Mouse (Mus musculus): ENCODE measurements at regions not wholly inside any gene's neighbourhood (a gene's known extent, or its start where the extent isn't known, plus 50 kb on each side); places are given as distances from the start of the nearest gene placed in this dataset.

DNA sequence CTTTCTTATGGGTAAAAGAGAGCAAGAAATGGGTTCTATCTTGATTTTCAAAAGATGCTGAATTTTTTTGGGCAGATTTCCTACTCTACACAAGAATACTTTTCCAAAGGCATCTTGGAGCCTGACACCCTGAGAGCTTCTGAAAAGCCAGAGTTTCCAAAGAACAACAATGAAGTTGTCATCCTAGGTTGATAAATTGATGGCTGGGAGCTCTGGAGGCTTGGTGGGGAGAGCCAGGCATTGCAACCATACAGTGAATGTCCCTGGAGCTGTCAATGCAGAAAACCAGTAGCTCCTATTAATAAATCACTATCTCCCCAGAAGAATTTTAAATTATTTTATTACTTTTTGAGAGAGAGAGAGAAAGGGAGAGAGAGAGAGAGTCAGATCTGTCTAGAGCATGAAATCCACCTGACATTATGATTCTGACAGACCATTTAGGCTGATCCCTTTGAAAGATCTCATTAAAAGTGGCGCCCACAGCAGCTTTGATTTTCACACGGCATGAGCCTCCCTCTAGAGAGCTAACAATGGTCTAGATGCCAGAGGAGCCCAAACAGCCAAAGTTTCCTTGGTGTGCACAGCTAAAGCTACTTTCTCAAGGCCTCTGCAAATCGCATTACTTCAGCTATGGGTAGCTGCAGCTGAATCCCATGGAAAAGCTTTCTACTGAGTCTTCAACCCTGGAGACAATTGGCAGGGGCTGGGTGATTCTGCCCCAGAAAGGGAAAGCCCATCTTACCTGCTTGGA lies 395.4 kb downstream of the Mllt3 start:
- Histone ChIP-seq H3K4me3 (no peak overlapping the region), H3K9me3 (no peaks in the 10 kb centered on the region), H3K27me3 (replicated peaks; ENCODE audit: low read depth, poor library complexity, severe bottlenecking) (peaks cover 4% of the 10 kb centered on the region; the same call in 1 of the 2 replicates), H3K36me3 (replicated peaks) (no peaks in the 10 kb centered on the region), H3K4me1 (peaks cover 8% of the 10 kb centered on the region), H3K27ac (replicated peaks) (peak overlapping the region; percentile 15; the same call in 1 of the 2 replicates)
- WGBS, result 50% methylated on average over 3 of the region's 3 CpGs
- no peak for DNase-seq (ENCODE audit: low spot score)

DNA sequence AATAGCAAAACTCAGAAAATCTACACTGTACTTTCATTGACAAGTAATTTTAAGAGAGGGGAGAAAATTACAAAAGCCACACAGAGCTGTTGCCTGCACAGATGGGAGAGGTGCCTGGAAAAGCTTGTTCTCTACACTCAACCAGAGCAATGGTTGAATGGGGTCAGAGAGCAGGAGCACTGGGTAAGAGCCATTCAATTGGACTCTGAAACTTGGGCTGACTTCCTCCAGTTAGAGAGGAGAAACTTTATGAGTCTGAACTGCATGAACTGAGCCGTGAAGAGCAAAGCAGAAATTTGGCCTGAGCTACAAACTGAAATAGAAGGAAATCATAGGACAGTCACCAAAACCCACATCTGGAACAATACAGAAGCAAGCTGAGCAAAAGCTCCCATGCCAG lies 380.8 kb upstream of the Slc24a2 start:
- Histone ChIP-seq H3K27ac (replicated peaks) (no peak overlapping the region), H3K9me3 (no peaks in the 10 kb centered on the region; the same call in 1 of the 2 replicates), H3K4me3 (no peak overlapping the region), H3K4me1 (no peaks in the 10 kb centered on the region), H3K36me3 (replicated peaks) (no peaks in the 10 kb centered on the region), H3K27me3 (replicated peaks; ENCODE audit: low read depth, poor library complexity, severe bottlenecking) (no peaks in the 10 kb centered on the region)
- 77% methylated on average over 1 of the region's 1 CpGs for WGBS
- no peak for DNase-seq (ENCODE audit: low spot score)

DNA sequence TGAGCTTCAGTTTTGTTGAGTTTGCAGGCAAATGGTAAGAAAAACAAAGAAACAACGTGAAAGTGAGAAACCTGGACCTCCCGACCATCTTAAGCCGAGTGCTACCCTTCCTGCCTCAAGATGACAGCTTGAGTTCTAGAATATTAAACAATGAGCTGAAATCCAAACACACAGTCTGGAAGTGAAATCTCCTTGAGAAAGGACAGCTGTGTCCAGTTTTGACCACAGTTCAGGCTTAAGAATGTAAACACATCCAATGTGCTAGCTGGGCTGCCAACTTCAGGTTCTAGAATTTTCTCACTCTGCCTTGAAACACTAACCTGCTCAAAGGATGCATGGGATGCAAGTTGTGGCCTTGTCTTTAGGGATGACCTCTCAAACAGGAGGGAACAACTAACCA lies 363.4 kb upstream of the Slc24a2 start:
- 81% methylated on average over 3 of the region's 3 CpGs for WGBS
- Histone ChIP-seq H3K27me3 (replicated peaks; ENCODE audit: low read depth, poor library complexity, severe bottlenecking) (no peaks in the 10 kb centered on the region), H3K4me1 (no peaks in the 10 kb centered on the region), H3K36me3 (replicated peaks) (no peaks in the 10 kb centered on the region), H3K4me3 (no peak overlapping the region), H3K27ac (replicated peaks) (no peak overlapping the region), H3K9me3 (no peaks in the 10 kb centered on the region)
- DNase-seq (ENCODE audit: low spot score), result no peak

DNA sequence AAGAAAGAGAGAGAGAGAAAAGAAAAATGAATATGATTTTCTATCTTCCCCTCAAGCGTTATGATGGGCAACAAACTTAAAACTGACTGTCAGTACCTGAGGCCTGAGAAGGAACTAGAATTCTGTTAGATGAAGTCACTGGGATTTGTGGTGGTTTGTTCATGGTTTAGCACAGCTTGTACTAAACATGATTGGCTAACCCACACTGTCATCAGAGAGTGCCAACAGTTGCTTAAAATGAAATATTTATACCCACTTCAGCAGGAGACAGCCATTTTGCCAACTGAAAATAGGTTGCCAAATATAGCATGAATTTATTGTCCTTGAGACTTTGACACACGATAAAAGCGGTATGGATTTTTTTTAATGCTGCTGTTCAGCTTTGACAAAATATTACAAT lies 360.5 kb upstream of the Slc24a2 start:
- WGBS, result 95% methylated on average over 3 of the region's 3 CpGs
- DNase-seq (ENCODE audit: low spot score), result no peak

GRCm38 (mm10) chr4:87578164-87578563 lies 347.9 kb upstream of the Slc24a2 start:
- Histone ChIP-seq H3K9me3 (no peaks in the 10 kb centered on the region), H3K4me3 (no peak overlapping the region), H3K4me1 (no peaks in the 10 kb centered on the region), H3K27ac (replicated peaks) (no peak overlapping the region), H3K27me3 (replicated peaks; ENCODE audit: low read depth, poor library complexity, severe bottlenecking) (no peaks in the 10 kb centered on the region), H3K36me3 (replicated peaks) (no peaks in the 10 kb centered on the region)
- DNase-seq (ENCODE audit: low spot score), result no peak
- WGBS, result 78% methylated on average over 3 of the region's 3 CpGs

More for the DNA sequence above, 360.5 kb upstream of the Slc24a2 start:
- Histone ChIP-seq H3K27ac (replicated peaks) (no peak overlapping the region), H3K27me3 (replicated peaks; ENCODE audit: low read depth, poor library complexity, severe bottlenecking) (no peaks in the 10 kb centered on the region), H3K36me3 (replicated peaks) (no peaks in the 10 kb centered on the region), H3K9me3 (no peaks in the 10 kb centered on the region), H3K4me1 (no peaks in the 10 kb centered on the region), H3K4me3 (no peak overlapping the region)

DNA sequence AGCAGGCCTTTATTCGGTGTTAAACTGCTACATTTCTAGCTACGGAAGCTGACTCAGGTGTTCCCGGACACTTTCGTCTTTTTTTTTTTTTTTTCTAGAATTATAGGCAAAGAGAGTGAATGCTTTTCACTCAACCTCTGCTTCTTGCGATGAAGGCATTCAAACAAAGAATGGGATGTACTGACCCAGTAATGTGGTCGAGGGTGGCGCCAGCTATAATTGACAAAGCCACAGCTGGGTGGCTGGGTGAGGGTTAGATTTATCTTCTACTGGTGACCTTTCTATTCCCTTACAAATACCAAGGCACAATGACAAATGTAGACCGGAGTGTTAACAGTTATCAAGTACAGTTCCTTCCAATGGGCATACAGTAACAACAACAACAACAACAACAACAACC lies 340.7 kb upstream of the Slc24a2 start:
- no peaks in the 10 kb centered on the region for H3K27me3 ChIP-seq (replicated peaks; ENCODE audit: low read depth, poor library complexity, severe bottlenecking)
- no peaks in the 10 kb centered on the region for H3K36me3 ChIP-seq (replicated peaks)
- H3K4me3 ChIP-seq, result no peak overlapping the region
- no peak for DNase-seq (ENCODE audit: low spot score)
- H3K27ac ChIP-seq (replicated peaks), result no peak overlapping the region
- no peaks in the 10 kb centered on the region for H3K4me1 ChIP-seq
- no peaks in the 10 kb centered on the region for H3K9me3 ChIP-seq
- WGBS, result 88% methylated on average over 8 of the region's 8 CpGs

DNA sequence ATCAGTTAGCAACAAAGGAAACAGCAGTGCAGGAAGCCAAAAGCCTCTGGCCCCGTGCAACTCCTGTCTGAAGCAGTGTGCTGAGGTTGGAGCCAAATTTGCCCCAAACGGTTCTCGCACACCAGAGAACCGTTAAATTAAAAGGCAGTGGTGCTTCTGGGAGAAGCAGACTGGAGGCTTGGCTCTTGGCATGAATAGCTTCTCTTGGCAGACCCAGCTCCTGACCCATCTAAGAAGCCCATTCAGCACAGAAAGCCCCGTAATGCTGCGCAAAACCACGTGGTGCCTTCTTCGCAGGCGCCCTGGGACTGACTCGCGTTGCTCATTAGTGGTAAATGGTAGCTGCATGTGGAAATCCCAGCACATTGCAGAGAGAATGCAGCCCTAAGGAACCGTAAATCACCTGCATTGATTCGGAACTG lies 340.2 kb upstream of the Slc24a2 start:
- Histone ChIP-seq H3K36me3 (replicated peaks) (no peaks in the 10 kb centered on the region), H3K27ac (replicated peaks) (no peak overlapping the region), H3K4me3 (no peak overlapping the region), H3K9me3 (no peaks in the 10 kb centered on the region), H3K27me3 (replicated peaks; ENCODE audit: low read depth, poor library complexity, severe bottlenecking) (no peaks in the 10 kb centered on the region), H3K4me1 (no peaks in the 10 kb centered on the region)
- no peak for DNase-seq (ENCODE audit: low spot score)
- WGBS, result 80% methylated on average over 13 of the region's 13 CpGs

DNA sequence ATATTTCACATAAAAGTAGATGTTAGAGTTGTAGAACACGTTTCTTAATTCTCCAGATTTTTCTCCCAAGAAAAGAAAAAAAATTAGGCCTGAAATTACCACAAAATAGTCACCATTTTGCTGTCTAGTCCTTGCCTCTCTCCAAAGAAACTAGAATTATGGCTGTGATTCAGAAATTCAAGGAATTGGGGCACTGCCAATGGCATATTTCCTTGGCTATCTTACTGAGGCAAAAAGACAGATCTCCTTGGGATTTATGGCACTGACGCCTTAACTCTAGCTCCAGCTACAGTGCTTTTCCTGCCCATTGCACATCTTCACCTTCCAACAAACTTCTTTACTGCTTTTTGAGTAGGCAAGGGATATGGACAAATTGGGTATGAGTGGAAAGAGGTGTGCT lies 336.3 kb upstream of the Slc24a2 start:
- WGBS, result 86% methylated on average over 2 of the region's 2 CpGs

DNA sequence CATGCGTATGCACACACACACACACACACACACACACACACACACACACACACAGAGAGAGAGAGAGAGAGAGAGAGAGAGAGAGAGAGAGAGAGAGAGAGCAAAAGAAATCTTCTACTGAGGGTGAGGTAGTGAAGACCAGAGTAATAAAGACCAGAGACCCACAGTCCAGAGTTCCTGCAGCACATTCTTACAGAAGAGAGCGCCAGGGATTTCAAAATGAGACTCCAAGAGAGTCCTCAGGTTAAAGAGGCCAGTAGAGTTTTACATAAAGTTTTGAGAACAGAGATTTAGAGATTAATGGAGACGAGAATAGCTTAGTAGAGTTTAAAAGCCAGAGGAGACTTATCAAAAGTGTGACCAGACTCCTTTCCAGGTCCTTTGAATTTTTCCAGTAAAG lies 324.6 kb upstream of the Slc24a2 start:
- Histone ChIP-seq H3K27me3 (replicated peaks; ENCODE audit: low read depth, poor library complexity, severe bottlenecking) (no peaks in the 10 kb centered on the region), H3K4me1 (no peaks in the 10 kb centered on the region), H3K4me3 (no peak overlapping the region), H3K27ac (replicated peaks) (no peak overlapping the region), H3K9me3 (no peaks in the 10 kb centered on the region), H3K36me3 (replicated peaks) (no peaks in the 10 kb centered on the region)
- WGBS, result 86% methylated on average over 3 of the region's 3 CpGs
- no peak for DNase-seq (ENCODE audit: low spot score)

More for the DNA sequence above, 336.3 kb upstream of the Slc24a2 start:
- no peak overlapping the region for H3K27ac ChIP-seq (replicated peaks)
- DNase-seq (ENCODE audit: low spot score), result no peak
- 0 out of 2 replicates have a peak, but pooled peaks cover 3% of the 10 kb centered on the region for H3K9me3 ChIP-seq
- no peaks in the 10 kb centered on the region for H3K4me1 ChIP-seq
- H3K36me3 ChIP-seq (replicated peaks), result no peaks in the 10 kb centered on the region
- H3K4me3 ChIP-seq, result no peak overlapping the region
- no peaks in the 10 kb centered on the region for H3K27me3 ChIP-seq (replicated peaks; ENCODE audit: low read depth, poor library complexity, severe bottlenecking)

Measured in embryonic facial prominence, embryonic 10.5 days (tissue).